In genomic region chr10:66234370-66234916, GRCm38 (mm10) we compare ENCODE assay signal across 13 mouse cellular contexts.
"Had no signal": no experiment of that assay in that cellular context is flagged by ENCODE, and none has a peak within 500 bp of the region (broad histone marks: within the 10 kb centered on the region; RNA-seq: fewer than 3 reads in every experiment).

No protein-coding gene starts in this region.

- H3K27me3 ChIP-seq: kidney, embryonic 15.5 days; limb, embryonic 15.5 days; liver, embryonic 12.5 days; neural tube, embryonic 12.5 days had no signal

- H3K4me1 ChIP-seq: kidney, embryonic 15.5 days; limb, embryonic 15.5 days; liver, embryonic 12.5 days; midbrain, embryonic 10.5 days; neural tube, embryonic 12.5 days had no signal

- H3K36me3 ChIP-seq: kidney, embryonic 15.5 days; limb, embryonic 15.5 days; liver, embryonic 12.5 days; midbrain, embryonic 10.5 days; neural tube, embryonic 12.5 days had no signal

- H3K27ac ChIP-seq: kidney, embryonic 15.5 days; limb, embryonic 15.5 days; liver, embryonic 12.5 days; midbrain, embryonic 10.5 days; neural tube, embryonic 12.5 days had no signal

- H3K9me3 ChIP-seq: kidney, embryonic 15.5 days; limb, embryonic 15.5 days; liver, embryonic 12.5 days; midbrain, embryonic 10.5 days; neural tube, embryonic 12.5 days had no signal

- H3K9ac ChIP-seq: kidney, embryonic 15.5 days; limb, embryonic 15.5 days; liver, embryonic 12.5 days; lung, embryonic 14.5 days; neural tube, embryonic 12.5 days had no signal

- DNase-seq: kidney, adult 2 months; kidney, postnatal 14 days; lung, embryonic 14.5 days; lung, postnatal 10 days; lung, postnatal 4 days; midbrain, embryonic 14.5 days; thymus, postnatal 36 days had no signal

- H3K4me3 ChIP-seq: kidney, embryonic 15.5 days; limb, embryonic 15.5 days; liver, embryonic 12.5 days; midbrain, embryonic 10.5 days; neural tube, embryonic 12.5 days had no signal

- H3K4me2 ChIP-seq: kidney, embryonic 15.5 days; limb, embryonic 15.5 days; liver, embryonic 12.5 days; lung, embryonic 14.5 days; neural tube, embryonic 12.5 days had no signal

- ATAC-seq: intestine, embryonic 16.5 days; liver, embryonic 12.5 days had no signal
